Mouse (Mus musculus) splenic B cell, adult 2 months (primary cell): ENCODE measurements around the gene Olfr24.
"Not testable (repeated sequence)": the region's sequence is repeated elsewhere in the genome, so short reads cannot be mapped to it uniquely, and the experiment has no call there.

Experiments used
- DNase-seq: peaks from one replicate; pipeline ENCODE4 v3.0.0-alpha.2; 2011; ENCODE audit warnings: low read depth, low spot score
- H3K27me3 ChIP-seq: 2 replicates; pipeline ENCODE4 v1.6.1; 2012; ENCODE audit warnings: mild to moderate bottlenecking, low read length, moderate library complexity, mixed read lengths; ENCODE audit not compliant: control insufficient read depth, poor library complexity, insufficient read depth, severe bottlenecking
- H3K36me3 ChIP-seq: 2 replicates; pipeline ENCODE4 v1.6.1; 2012; ENCODE audit warnings: mild to moderate bottlenecking, low read length, moderate library complexity, mixed read lengths; ENCODE audit not compliant: control insufficient read depth, poor library complexity, insufficient read depth, severe bottlenecking

Olfr24 gene

DNA sequence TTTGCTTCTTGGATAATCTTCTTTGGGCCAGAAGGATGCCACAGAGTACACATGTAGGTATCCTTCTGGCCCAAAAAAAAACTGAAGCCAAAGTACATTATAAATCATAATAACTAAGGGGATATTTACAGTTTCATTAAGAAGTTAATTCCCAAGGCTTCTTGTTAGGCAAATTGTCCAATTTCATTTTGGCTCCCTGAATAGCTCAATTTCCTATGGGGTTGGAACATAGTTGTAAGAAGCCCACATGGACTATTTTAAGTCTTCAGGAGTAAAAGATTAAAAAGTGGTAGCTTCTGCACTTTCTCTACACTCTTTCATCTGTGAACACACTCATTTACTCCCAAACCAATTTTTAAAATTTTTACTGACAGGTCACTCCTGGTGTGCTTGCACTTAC lies at the start of gene Olfr24:
Gene Olfr24, minus strand, starts transcription at position 101 of the 400 bp plus-strand sequence.
- Histone ChIP-seq H3K27me3 (no peaks in the 10 kb centered on the region), H3K36me3 (no peaks in the 10 kb centered on the region)
- DNase-seq: no peak

DNA sequence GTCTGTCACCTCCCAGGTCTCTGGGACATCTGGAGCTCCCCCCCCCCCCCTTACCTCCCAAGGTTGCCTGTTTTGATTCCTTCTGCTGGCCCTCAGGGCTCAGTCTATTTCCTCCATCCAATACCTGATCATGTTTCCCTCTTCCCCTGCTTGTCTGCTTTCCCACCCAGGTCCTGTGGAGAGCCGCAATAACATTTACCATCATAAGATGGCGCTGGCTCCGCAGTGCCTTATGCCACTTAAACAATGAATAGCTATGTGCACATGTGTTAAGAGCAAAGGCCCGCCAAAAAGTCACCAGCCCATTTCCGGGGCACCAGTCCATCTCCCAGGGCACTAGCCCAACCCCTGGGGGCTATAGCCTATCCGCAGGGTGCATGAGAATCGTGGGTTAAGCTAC lies 21.5 kb upstream of the Olfr24 start:
- no peaks in the 10 kb centered on the region for H3K36me3 ChIP-seq
- no peak for DNase-seq
- no peaks in the 10 kb centered on the region for H3K27me3 ChIP-seq

DNA sequence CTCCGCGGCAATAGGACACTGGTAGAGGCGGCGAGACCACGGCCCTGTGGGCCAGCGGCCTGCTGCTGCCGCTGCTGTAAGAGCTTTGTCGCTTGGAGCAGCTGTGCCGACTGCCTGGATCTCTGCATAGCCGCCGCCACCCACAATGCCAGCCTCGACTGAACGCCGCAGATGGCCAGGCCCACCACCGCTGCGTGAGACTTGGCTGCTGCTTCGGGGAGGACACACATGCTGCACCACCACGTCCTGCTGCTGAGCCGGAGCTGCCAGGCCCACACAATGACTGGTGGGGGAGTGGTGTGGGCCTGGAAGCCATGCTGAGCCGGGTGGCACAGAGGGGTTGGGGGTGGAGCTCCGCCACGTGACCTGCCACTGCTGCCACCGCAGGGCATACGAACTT lies 15.7 kb upstream of the Olfr24 start:
- H3K36me3 ChIP-seq: no peaks in the 10 kb centered on the region
- no peak for DNase-seq
- no peaks in the 10 kb centered on the region for H3K27me3 ChIP-seq

DNA sequence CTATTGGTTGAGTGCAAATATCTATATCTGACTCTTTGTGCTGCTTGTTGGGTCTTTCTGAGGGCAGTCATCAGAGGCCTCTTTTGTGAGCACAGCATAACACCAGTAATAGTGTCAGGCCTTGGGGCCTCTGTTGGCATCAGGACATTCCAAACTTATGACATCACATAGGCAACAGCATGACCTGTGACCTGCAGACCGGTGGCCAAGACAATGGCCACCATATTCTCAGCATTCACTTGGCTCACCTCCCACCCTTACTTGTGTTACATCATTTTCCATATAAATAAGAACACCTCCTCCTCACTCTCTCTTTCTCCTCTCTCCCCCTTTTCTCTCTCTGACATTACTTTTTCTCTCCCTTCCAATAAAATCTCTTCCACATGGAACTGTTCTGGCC lies 15.2 kb upstream of the Olfr24 start:
- Histone ChIP-seq H3K27me3 (no peaks in the 10 kb centered on the region), H3K36me3 (no peaks in the 10 kb centered on the region)
- no peak for DNase-seq

DNA sequence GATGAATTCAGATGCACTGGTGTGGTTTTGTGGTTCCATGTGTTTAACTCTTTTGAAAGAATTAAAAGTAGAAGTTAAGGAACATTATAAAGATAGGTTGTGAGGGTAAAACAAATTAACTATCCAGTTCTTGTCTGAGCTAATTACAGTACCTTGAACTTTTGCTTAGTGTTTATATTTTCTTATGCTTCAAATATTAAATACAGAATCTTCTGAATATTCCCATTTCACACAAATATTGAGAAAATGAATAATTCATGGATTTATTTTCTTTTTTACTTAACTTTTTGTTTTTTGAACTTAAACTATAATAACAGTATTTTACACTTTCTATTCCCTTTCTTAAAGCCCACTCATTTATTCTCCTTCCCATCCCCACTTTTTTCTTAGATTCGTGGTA lies 8.2 kb downstream of the Olfr24 start:
- Histone ChIP-seq H3K27me3 (no peaks in the 10 kb centered on the region), H3K36me3 (no peaks in the 10 kb centered on the region)
- DNase-seq: no peak

DNA sequence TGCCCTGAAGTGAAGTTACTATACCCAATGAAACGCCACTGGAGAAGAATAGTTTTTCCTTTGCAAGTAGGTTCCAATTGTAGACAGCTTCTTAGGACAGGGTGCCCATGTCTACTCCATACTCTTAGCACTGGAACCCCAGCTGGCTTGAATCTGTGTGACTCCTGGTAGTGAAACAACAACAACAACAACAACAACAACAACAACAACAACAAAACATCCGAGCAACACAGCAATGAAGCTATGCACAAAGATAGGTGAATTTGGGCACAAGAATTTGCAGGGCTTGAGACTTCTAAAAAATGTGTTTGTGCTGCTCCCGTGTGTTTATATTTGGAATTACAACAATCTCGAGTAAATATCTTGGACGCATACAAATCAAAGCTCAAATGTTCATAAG lies 19.2 kb downstream of the Olfr24 start:
- no peaks in the 10 kb centered on the region for H3K27me3 ChIP-seq
- no peaks in the 10 kb centered on the region for H3K36me3 ChIP-seq
- DNase-seq: no peak

DNA sequence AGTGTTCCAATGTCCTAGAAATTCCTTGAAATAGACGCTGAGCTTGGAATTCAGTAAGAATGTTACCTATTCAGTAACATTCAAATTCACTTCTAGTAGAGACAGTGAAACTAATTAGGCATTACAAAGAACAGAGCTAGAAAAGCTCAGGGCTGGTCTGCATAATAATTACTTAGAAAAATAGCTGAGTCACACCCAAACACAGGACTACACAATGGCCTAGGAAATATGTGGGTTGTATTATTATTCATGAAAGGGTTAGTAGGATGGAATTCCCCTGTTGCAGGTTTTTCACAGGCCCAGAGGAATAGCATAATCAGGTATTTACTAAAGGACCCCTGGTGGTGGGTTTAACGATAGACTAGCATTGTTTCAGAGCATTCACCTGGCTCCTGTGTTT lies 29.6 kb downstream of the Olfr24 start:
- not testable (repeated sequence) for H3K27me3 ChIP-seq, DNase-seq, H3K36me3 ChIP-seq

DNA sequence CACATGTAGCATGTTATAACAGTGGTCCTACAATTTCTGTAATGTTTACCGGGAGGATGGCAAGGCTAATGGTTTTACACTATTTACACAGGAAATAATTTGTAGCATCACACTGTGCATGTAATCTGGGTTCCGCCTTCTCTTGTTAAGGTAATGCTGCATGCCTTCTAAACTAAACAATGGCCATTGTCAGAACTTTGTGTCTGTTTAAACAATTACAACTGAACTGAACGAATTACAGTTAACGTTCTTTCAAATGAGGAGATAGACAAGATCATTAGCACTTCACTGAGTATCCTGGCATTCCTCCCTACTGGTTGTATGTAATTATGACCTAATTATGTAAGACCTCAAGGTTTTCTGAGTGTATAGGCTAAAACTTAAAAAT lies 41.1 kb downstream of the Olfr24 start:
- DNase-seq: no peak
- H3K27me3 ChIP-seq: no peaks in the 10 kb centered on the region
- no peaks in the 10 kb centered on the region for H3K36me3 ChIP-seq

DNA sequence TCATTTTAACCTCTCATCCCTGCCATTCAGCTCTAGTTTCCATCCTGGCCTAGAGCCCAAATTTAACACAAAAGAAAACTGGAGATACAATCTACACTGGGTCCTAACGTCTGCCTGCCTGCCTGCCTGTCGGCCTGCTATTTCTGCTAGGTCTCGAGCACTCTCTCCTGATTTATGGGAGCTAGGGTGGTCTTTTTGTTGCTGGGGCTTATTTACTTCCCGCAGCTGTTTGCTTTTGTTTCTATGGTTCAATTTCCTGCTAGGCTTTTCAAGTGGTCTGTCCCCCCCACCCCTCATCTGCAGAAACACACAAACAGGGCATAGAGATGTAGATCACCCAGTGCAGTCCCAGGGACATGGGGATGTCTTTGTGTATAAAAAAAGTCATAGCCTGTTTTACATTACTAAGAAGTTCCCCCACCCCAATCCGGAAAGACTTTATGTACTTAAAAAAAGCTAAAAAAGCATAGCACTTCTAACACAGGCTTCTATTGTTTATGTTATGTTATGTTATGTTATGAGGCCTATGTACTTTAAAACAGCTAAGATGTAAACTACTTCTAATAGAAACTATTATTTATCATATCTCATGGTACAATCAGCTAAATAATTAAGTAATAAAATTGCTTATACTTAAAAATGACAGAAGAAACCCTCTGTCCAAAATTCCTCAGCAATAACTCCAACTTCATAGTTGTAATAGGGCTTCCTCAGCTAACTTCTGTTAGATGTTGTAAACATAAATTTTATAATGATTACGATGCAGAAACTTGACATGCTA lies 41.7 kb downstream of the Olfr24 start:
- Histone ChIP-seq H3K27me3 (no peaks in the 10 kb centered on the region), H3K36me3 (no peaks in the 10 kb centered on the region)
- no peak for DNase-seq

DNA sequence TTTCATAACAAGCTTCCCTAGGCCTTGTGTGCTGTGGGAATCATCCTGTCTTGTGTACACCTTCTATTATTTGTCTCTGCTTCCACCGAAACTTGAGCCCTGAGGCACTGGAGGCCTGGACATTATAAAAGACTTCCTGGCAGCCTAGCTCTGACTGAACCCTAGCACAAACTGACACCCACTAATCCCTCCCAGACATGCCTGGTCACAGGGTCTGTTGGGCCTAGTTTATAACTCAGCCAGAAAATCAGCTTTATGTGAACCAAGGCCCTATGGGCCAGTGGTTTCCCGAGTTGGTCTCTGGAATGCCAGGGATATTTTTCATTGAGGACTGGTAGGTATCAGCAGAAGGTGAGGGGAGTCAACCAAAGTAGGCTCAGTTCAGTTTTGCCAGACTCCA lies 42.8 kb downstream of the Olfr24 start:
- DNase-seq: no peak
- Histone ChIP-seq H3K27me3 (no peaks in the 10 kb centered on the region), H3K36me3 (no peaks in the 10 kb centered on the region)

DNA sequence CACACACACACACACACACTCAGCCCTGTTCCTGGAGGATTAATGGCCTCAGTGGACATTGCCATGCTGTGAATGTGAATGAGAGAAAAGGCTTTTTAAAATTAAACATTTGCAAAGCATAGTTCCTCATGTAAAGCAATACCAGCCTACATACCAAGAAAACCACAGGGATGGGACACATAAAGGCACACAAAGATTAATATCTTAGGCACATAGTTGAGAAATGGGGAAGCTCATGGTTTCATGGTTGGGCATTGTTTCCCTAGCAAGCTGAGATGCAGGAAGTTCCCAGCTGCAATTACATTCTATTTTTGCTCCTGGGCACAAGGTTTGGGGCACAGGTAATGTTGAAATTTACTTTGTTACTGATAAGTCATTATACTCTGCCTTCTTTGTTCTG lies 58.2 kb downstream of the Olfr24 start:
- no peak for DNase-seq
- H3K36me3 ChIP-seq: no peaks in the 10 kb centered on the region
- H3K27me3 ChIP-seq: no peaks in the 10 kb centered on the region
